Mouse (Mus musculus) hindbrain, embryonic 11.5 days (tissue): ENCODE measurements around the gene Shisa5. TPM values are rescaled to one million over a fixed set of nuclear protein-coding genes. Genes with fewer than 3 reads are reported as not detected.

Experiments
- ATAC-seq: fragments of 200-750 bp; cut with Nextera tagmentation; 2 replicates; pipeline ENCODE4 v1.8.0; 2017; ENCODE audit warnings: mild to moderate bottlenecking, moderate TSS enrichment, moderate library complexity; ENCODE audit not compliant: low FRiP score
- DNase-seq: peaks from one replicate; pipeline ENCODE4 v3.0.0-alpha.2; 2015; ENCODE audit warnings: low spot score
- H3K27ac ChIP-seq: fragments of 300-500 bp; sonication (generic); 2 replicates; pipeline ENCODE4 v1.5.1; 2014; ENCODE audit warnings: mild to moderate bottlenecking, low read depth, low read length
- H3K27me3 ChIP-seq: fragments of 300-500 bp; sonication (generic); 2 replicates; pipeline ENCODE4 v1.6.1; 2014; ENCODE audit warnings: mild to moderate bottlenecking, low read length, moderate library complexity, mixed read lengths; ENCODE audit not compliant: control insufficient read depth, insufficient read depth
- H3K36me3 ChIP-seq: fragments of 300-500 bp; sonication (generic); 2 replicates; pipeline ENCODE4 v1.6.1; 2014; ENCODE audit warnings: mild to moderate bottlenecking, low read length, moderate library complexity, mixed read lengths; ENCODE audit not compliant: control insufficient read depth, insufficient read depth
- H3K4me1 ChIP-seq: fragments of 300-500 bp; sonication (generic); replicated peaks from 2 replicates; pipeline ENCODE4 v1.6.1; 2014; ENCODE audit warnings: low read length, mixed read lengths; ENCODE audit not compliant: control insufficient read depth, insufficient read depth
- H3K4me2 ChIP-seq: fragments of 300-500 bp; sonication (generic); replicated peaks from 2 replicates; pipeline ENCODE4 v1.6.1; 2014; ENCODE audit warnings: mild to moderate bottlenecking, low read depth, low read length
- H3K4me3 ChIP-seq: fragments of 300-500 bp; sonication (generic); 2 replicates; pipeline ENCODE4 v1.5.1; 2014; ENCODE audit warnings: low read depth, low read length
- H3K9ac ChIP-seq: fragments of 300-500 bp; sonication (generic); 2 replicates; pipeline ENCODE4 v1.6.1; 2014; ENCODE audit warnings: low read depth, low read length
- H3K9me3 ChIP-seq: fragments of 300-500 bp; sonication (generic); 2 replicates; pipeline ENCODE4 v1.6.1; 2016; ENCODE audit warnings: low read length; ENCODE audit not compliant: control insufficient read depth
- WGBS: fragments of 180-500 bp; shearing (Covaris S2); extraction: QIAGEN DNeasy Blood & Tissue Kit; methylation state at CpG from one replicate; pipeline ENCODE4 v1.1.7; 2014; 5-methylcytosine and 5-hydroxymethylcytosine counted together
- polyA plus RNA-seq: library from polyadenylated mRNA; unstranded; fragments of >200 nt; fragmentation: Nextera tagmentation; extraction: Ambion mirVana; gene quantifications from 2 replicates; pipeline ENCODE4 v1.2.1, GENCODE M21; 2014

Gene Shisa5
- polyA plus RNA-seq, 1 experiment from 2014 or later = 33.4 TPM

GRCm38 (mm10) chr9:108998287-108999166, 39.8 kb upstream of the Shisa5 start:
- Histone ChIP-seq H3K27me3 (no peaks in the 10 kb centered on the region), H3K9ac (no peak overlapping the region), H3K4me3 (no peak overlapping the region), H3K9me3 (no peaks in the 10 kb centered on the region), H3K4me2 (no peak overlapping the region), H3K27ac (no peak overlapping the region), H3K36me3 (no peaks in the 10 kb centered on the region; the same call in 1 of the 2 replicates), H3K4me1 (no peaks in the 10 kb centered on the region)
- ATAC-seq (no peak), DNase-seq (no peak)
- 91% methylated on average over 19 of the region's 19 CpGs for WGBS

- no peak overlapping the region for H3K4me2 ChIP-seq
- H3K4me1 ChIP-seq = no peaks in the 10 kb centered on the region
- H3K9me3 ChIP-seq = no peaks in the 10 kb centered on the region
- no peak overlapping the region for H3K27ac ChIP-seq
- 83% methylated on average over 4 of the region's 4 CpGs for WGBS
- H3K27me3 ChIP-seq = no peaks in the 10 kb centered on the region
- DNase-seq (no peak), ATAC-seq (no peak)
- no peak overlapping the region for H3K4me3 ChIP-seq
- no peaks in the 10 kb centered on the region; the same call in 1 of the 2 replicates for H3K36me3 ChIP-seq
- no peak overlapping the region for H3K9ac ChIP-seq
Observed at GRCm38 (mm10) chr9:108999167-108999526, 39.2 kb upstream of the Shisa5 start.

DNA sequence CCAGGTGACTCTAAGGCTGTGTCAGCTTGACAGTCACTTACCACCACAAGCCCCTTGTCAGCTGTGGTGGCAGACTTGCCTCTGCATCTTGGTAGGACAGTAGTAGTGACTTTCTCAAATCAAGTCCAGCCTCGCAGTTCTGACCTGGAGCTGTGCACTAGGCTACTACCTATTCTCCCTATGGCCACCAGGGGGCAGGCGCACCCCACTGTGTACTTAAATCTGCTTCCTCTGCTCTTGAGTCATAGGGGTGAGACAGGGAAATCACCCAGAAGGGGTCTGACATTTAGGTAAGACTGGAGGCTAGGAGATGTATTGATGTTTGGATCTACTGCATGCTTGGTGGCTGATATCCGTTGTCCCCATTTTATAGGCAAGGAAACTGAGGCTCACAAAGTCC, 37.6 kb upstream of the Shisa5 start:
- no peak overlapping the region for H3K9ac ChIP-seq
- peak; percentile 64; the same call in 1 of the 2 replicates for ATAC-seq
- no peak overlapping the region for H3K27ac ChIP-seq
- DNase-seq = peak; percentile 84
- WGBS = 5% methylated on average over 3 of the region's 3 CpGs
- no peaks in the 10 kb centered on the region for H3K4me1 ChIP-seq
- H3K4me3 ChIP-seq = no peak overlapping the region
- no peaks in the 10 kb centered on the region; the same call in 1 of the 2 replicates for H3K36me3 ChIP-seq
- H3K4me2 ChIP-seq = no peak overlapping the region
- no peaks in the 10 kb centered on the region for H3K27me3 ChIP-seq
- no peaks in the 10 kb centered on the region for H3K9me3 ChIP-seq

DNA sequence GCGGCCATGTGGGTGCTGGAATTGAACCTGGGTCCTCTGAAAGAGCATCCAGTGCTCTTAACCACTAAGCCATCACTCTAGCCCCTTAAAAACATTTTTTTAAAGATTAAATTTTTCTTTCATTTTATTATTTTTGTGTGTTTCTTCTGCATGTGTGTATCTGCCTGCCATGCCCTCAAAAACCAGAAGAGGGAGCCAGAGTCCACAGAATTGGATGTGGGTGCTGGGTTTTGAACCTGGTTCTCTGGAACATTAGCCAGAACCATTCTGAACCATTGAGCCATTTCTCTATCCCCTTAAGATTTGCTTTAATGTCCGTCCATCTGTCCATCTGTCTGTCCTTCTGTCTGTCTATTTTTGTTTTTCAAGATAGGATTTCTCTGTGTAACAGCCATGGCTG, 35.2 kb upstream of the Shisa5 start:
- 57% methylated on average over 2 of the region's 2 CpGs for WGBS
- Histone ChIP-seq H3K4me3 (no peak overlapping the region), H3K36me3 (no peaks in the 10 kb centered on the region; the same call in 1 of the 2 replicates), H3K9ac (no peak overlapping the region), H3K27ac (no peak overlapping the region), H3K4me1 (no peaks in the 10 kb centered on the region), H3K4me2 (no peak overlapping the region), H3K9me3 (no peaks in the 10 kb centered on the region), H3K27me3 (no peaks in the 10 kb centered on the region)
- DNase-seq (peak; percentile 73), ATAC-seq (no peak)

DNA sequence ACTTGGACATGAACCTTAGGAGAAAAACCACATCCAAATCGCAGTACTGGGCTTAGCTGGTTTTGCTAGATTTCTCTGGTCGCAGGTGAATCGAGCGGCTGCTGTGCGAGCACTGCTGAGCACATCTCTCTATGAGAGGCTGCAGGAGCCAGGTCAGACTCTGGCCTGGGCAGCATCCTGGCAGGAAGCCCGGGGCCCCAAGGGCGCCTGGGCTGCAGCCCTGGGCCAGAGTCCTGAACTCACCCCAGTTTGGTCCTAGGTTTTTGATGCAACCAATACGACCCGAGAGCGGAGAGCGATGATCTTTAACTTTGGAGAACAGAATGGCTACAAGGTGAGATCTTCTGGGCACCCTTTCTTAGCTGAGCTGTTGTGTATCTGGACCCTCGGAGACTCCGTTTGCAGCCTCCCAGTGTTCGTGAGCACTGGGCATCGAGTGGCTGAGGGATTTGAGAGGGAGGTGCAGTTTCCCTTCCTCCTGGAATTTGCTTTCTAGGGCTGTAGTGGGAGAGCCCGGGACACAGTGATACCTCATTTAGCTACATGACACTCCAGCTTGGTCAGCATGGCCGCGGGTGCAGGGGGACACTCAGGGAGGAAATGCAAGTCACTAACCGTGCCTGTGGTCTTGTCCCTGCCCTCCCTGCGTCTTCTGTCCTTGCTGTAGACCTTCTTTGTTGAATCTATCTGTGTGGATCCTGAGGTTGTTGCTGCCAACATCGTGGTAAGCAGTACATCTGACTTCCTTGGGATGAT, 31.2 kb upstream of the Shisa5 start:
- 87% methylated on average over 21 of the region's 21 CpGs for WGBS
- no peak for ATAC-seq
- Histone ChIP-seq H3K9me3 (no peaks in the 10 kb centered on the region), H3K36me3 (no peaks in the 10 kb centered on the region), H3K4me3 (no peak overlapping the region), H3K27ac (no peak overlapping the region), H3K27me3 (no peaks in the 10 kb centered on the region), H3K4me2 (no peak overlapping the region), H3K9ac (no peak overlapping the region), H3K4me1 (no peaks in the 10 kb centered on the region)
- DNase-seq = no peak

- no peak overlapping the region for H3K9ac ChIP-seq
- 77% methylated on average over 9 of the region's 9 CpGs for WGBS
Observed at GRCm38 (mm10) chr9:109008081-109008480, 30.3 kb upstream of the Shisa5 start.

DNA sequence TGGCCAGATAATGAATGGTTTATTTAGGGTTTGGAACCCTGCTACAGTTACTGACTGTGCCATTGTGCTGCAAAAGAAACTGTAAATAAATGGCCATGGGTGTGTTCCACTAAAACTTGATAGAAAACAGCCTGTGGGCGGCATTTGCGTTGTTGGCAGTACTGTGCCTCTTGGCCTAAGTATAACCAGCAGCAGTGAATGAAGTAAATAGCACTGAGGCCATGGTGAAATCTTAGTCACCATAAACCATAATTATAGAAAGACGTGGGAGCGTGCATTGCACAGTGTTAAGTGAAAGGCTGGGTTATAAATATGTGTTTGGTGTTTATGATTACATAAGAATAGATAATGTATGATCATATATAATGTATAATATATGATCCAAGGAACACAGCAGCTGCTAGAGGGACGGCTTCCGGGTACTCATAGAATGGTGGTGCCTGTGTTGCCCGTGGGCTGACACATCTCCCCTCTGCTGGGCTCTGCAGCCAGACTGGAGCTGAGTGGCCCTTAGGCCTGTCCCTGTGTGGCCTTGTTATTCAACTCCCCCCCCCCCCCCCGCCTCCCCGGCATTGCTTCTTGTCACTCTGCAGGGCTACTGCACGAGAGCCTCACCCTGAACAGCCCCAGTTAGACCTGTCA, 29.2 kb upstream of the Shisa5 start:
- WGBS = 74% methylated on average over 9 of the region's 10 CpGs

More at GRCm38 (mm10) chr9:109008081-109008480, 30.3 kb upstream of the Shisa5 start:
- no peaks in the 10 kb centered on the region for H3K36me3 ChIP-seq
- ATAC-seq = no peak
- H3K4me3 ChIP-seq = no peak overlapping the region
- H3K4me2 ChIP-seq = no peak overlapping the region
- no peak for DNase-seq
- H3K9me3 ChIP-seq = no peaks in the 10 kb centered on the region
- H3K27me3 ChIP-seq = no peaks in the 10 kb centered on the region
- H3K27ac ChIP-seq = no peak overlapping the region
- no peaks in the 10 kb centered on the region for H3K4me1 ChIP-seq

DNA sequence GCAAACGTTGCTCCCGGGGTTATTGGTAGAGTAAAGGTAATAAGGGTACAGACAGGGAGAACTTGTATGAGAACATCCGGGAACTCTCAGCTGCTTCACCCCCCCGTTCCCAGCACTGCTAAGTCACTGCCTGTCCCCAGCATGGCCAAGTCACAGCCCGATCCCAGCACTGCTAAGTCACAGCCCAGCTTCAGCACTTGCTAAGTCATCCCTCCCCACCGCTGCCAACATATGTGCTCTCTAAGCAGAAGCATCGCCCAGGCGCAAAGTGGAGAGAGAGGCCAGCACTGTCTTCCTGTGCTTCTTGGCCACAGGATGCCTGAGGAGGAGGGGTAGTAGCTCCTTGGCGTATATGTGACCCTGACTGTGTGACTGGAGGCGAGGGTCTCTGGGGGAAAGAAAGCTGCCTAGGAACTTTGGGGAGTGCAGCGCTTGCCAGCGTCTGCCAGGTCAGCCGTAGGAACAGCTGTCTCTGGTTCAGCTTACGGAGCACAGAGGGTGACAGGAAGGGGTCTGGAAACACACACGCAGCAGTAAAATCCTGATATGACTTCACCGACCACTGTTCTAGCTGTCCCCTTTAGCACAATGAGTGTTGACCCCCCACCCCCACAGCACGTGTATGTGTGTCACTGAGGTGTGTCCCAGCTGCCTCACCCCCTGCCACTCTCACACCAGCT, 28.6 kb upstream of the Shisa5 start:
- no peak overlapping the region for H3K4me3 ChIP-seq
- no peak for DNase-seq
- no peak overlapping the region for H3K27ac ChIP-seq
- ATAC-seq = no peak
- H3K27me3 ChIP-seq = no peaks in the 10 kb centered on the region
- H3K4me1 ChIP-seq = no peaks in the 10 kb centered on the region
- H3K9me3 ChIP-seq = no peaks in the 10 kb centered on the region
- H3K36me3 ChIP-seq = no peaks in the 10 kb centered on the region
- no peak overlapping the region for H3K9ac ChIP-seq
- 58% methylated on average over 17 of the region's 17 CpGs for WGBS
- H3K4me2 ChIP-seq = no peak overlapping the region

More for the DNA sequence above, 29.2 kb upstream of the Shisa5 start:
- no peak for DNase-seq
- no peak for ATAC-seq
- Histone ChIP-seq H3K4me3 (no peak overlapping the region), H3K36me3 (no peaks in the 10 kb centered on the region), H3K9ac (no peak overlapping the region), H3K27me3 (no peaks in the 10 kb centered on the region), H3K27ac (no peak overlapping the region), H3K4me1 (no peaks in the 10 kb centered on the region), H3K9me3 (no peaks in the 10 kb centered on the region), H3K4me2 (no peak overlapping the region)
